Mouse (Mus musculus) E14TG2a.4 (cell line): ENCODE data around the gene Dennd2a.
A peak's percentile ranks its signal among the peaks of the same experiment; 100 is the strongest.

Source experiments
- H3K27me3 ChIP-seq: 2 replicates; pipeline ENCODE4 v1.6.1; 2014; ENCODE audit warnings: low read length, control low read depth; ENCODE audit not compliant: insufficient read depth
- H3K36me3 ChIP-seq: 2 replicates; pipeline ENCODE4 v1.6.1; 2014; ENCODE audit warnings: low read length, control low read depth; ENCODE audit not compliant: insufficient read depth
- H3K4me1 ChIP-seq: replicated peaks from 2 replicates; pipeline ENCODE4 v1.6.1; 2014; ENCODE audit warnings: low read depth, low read length, control low read depth
- H3K4me3 ChIP-seq: replicated peaks from 2 replicates; pipeline ENCODE4 v1.5.1; 2014; ENCODE audit warnings: mild to moderate bottlenecking, low read length
- H3K9me3 ChIP-seq: 2 replicates; pipeline ENCODE4 v1.6.1; 2014; ENCODE audit warnings: low read length, control low read depth
- CTCF ChIP-seq: conservative IDR thresholded peaks from 2 replicates; pipeline ENCODE4 v1.5.1; 2014; ENCODE audit warnings: low read length
- NANOG ChIP-seq: IDR thresholded peaks from 2 replicates; pipeline ENCODE4 v1.6.1; 2014; ENCODE audit warnings: borderline replicate concordance, low read length, mixed read lengths
- POU5F1 ChIP-seq: IDR thresholded peaks from 2 replicates; pipeline ENCODE4 v1.6.1; 2014; ENCODE audit warnings: low read length, borderline replicate concordance

Dennd2a gene

DNA sequence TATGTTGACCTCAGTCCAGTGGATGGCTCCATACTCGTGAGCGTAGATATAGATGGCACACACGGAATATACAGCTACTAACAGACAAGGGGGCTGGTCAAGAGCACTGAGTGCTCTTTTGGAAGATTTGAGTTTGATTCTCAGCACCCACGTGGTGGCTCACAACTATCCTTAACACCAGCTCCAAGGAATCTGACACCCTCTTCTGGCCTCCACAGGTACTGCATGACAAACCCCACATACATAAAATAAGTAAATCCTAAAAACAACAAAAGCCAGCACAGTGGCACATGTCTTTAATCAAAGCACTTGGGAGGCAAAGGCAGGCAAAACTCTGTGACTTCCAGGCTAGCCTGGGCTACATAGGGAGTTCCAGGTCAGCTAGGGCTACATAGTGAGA, 74.0 kb downstream of the Dennd2a start:
- H3K36me3 ChIP-seq: peaks cover 87% of the 10 kb centered on the region
- no peak overlapping the region for H3K4me3 ChIP-seq
- H3K9me3 ChIP-seq: peaks cover 3% of the 10 kb centered on the region; the same call in 1 of the 2 replicates
- no peaks in the 10 kb centered on the region for H3K27me3 ChIP-seq
- TF ChIP-seq NANOG (no peak), CTCF (peak; percentile 42)
- peaks cover 16% of the 10 kb centered on the region for H3K4me1 ChIP-seq

DNA sequence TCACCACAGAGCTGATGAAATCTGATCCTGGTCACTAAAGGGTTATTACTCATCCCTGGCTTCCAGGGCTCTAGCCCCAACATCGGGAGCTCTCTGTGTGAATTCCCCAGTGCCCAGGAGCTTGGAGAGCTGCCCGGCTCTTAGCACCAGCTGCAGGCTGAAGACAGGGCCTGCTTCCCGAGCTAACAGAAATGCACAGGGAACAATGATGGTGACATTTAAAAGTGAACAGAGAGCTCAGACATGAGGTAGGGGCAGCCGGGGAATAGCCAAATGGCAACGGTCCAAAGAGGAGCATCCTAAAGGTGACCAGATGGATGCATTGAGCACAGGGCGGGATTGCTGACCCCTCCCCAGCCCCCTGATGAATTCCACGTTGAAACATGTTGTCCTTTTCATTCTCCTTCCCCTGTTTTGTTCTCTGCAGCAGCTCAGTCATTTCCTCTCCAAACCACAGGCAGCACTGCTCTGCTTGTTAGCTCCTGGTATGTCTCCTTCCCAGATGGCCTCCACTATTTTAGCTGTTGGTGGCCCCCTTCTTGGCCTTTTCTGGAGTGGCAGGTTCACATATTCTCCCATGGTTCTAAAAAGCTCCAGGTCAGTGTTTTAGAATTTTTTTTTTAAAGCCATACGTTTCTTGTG, 79.0 kb downstream of the Dennd2a start:
- H3K9me3 ChIP-seq: peaks cover 2% of the 10 kb centered on the region; the same call in 1 of the 2 replicates
- TF ChIP-seq NANOG: no peak
- TF ChIP-seq POU5F1: no peak
- no peak for TF ChIP-seq CTCF
- H3K4me3 ChIP-seq: no peak overlapping the region
- H3K27me3 ChIP-seq: no peaks in the 10 kb centered on the region
- H3K4me1 ChIP-seq: peaks cover 48% of the 10 kb centered on the region
- H3K36me3 ChIP-seq: peaks cover 77% of the 10 kb centered on the region

GRCm38 (mm10) chr6:39476617-39477016, 81.0 kb downstream of the Dennd2a start:
- Histone ChIP-seq H3K27me3 (no peaks in the 10 kb centered on the region), H3K4me1 (peaks cover 68% of the 10 kb centered on the region), H3K36me3 (peaks cover 58% of the 10 kb centered on the region), H3K9me3 (no peaks in the 10 kb centered on the region), H3K4me3 (no peak overlapping the region)
- TF ChIP-seq NANOG (no peak), POU5F1 (no peak), CTCF (no peak)

GRCm38 (mm10) chr6:39474424-39474823, 83.2 kb downstream of the Dennd2a start:
- Histone ChIP-seq H3K4me1 (peaks cover 84% of the 10 kb centered on the region), H3K4me3 (peak overlapping the region; percentile 43), H3K27me3 (no peaks in the 10 kb centered on the region), H3K36me3 (peaks cover 39% of the 10 kb centered on the region), H3K9me3 (no peaks in the 10 kb centered on the region)
- TF ChIP-seq CTCF (no peak), POU5F1 (no peak), NANOG (no peak)

GRCm38 (mm10) chr6:39472837-39473236, 84.8 kb downstream of the Dennd2a start:
- Histone ChIP-seq H3K4me3 (0 out of 2 replicates have a peak overlapping the region, but pooled peaks have one; percentile 20), H3K4me1 (peaks cover 84% of the 10 kb centered on the region), H3K36me3 (peaks cover 30% of the 10 kb centered on the region), H3K9me3 (no peaks in the 10 kb centered on the region), H3K27me3 (no peaks in the 10 kb centered on the region)
- TF ChIP-seq NANOG (no peak), POU5F1 (no peak), CTCF (no peak)

GRCm38 (mm10) chr6:39472271-39472670, 85.4 kb downstream of the Dennd2a start:
- Histone ChIP-seq H3K27me3 (no peaks in the 10 kb centered on the region), H3K4me1 (peaks cover 82% of the 10 kb centered on the region), H3K4me3 (no peak overlapping the region), H3K9me3 (no peaks in the 10 kb centered on the region), H3K36me3 (peaks cover 26% of the 10 kb centered on the region)
- TF ChIP-seq NANOG (no peak), POU5F1 (no peak), CTCF (no peak)

DNA sequence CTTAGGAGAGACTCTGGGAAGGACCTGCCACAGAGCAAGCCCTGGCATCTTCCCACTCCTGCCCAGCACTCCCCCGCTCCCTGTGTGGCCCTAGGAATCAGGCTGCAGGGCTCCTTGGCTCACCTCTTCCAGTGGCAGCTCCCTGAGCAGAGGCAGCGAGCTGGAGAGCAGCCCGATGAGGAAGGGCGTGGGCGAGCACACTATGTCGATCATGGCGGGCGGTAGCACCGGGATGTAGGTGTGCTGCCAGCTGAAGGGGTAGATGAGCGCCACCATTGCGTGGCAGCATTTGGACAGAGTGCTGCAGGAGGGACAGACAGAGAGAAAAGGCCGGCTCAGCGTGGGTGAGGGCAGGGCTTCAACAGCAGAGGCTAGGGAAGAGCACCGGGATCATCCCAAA, 87.6 kb downstream of the Dennd2a start:
- Histone ChIP-seq H3K36me3 (peaks cover 13% of the 10 kb centered on the region), H3K9me3 (no peaks in the 10 kb centered on the region), H3K4me3 (peak overlapping the region; percentile 72), H3K27me3 (no peaks in the 10 kb centered on the region), H3K4me1 (peaks cover 86% of the 10 kb centered on the region)
- TF ChIP-seq POU5F1: no peak
- no peak for TF ChIP-seq NANOG
- TF ChIP-seq CTCF: no peak

DNA sequence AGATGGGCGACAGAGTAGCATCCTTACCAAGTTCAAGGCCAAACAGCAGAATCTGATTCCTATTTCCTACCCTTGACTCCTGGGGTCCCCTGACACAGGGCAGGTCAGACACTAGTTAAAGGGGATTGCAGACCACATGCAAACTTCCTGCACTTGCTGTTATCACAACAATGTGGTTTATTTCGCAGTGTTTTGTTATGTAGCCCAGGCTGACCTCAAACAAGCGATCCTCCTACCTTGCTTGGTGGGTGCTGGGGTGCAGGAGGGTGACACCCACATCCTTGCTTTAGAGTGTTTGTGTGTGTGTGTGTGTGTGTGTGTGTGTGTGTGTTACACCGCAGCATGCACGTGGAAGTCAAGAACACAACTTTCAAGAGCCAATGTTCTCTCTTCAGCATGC, 88.2 kb downstream of the Dennd2a start:
- Histone ChIP-seq H3K4me1 (peaks cover 86% of the 10 kb centered on the region), H3K27me3 (no peaks in the 10 kb centered on the region), H3K36me3 (peaks cover 18% of the 10 kb centered on the region), H3K4me3 (peak overlapping the region; percentile 72), H3K9me3 (no peaks in the 10 kb centered on the region)
- TF ChIP-seq CTCF (no peak), POU5F1 (no peak), NANOG (peak; percentile 17; the same call in 1 of the 2 replicates)
